Mouse (Mus musculus): ENCODE data around the gene Banf2.

The Banf2 gene

GRCm38 (mm10) chr2:144032664-144033063, at the start of gene Banf2:
TSS of gene Banf2 (plus strand) at chr2:144033059.
- no peak for DNase-seq (ENCODE audit: extremely low spot score, low read depth, low spot score)

GRCm38 (mm10) chr2:143983482-143983881, 49.4 kb upstream of the Banf2 start:
- DNase-seq (ENCODE audit: extremely low spot score, low read depth, low spot score): no peak

GRCm38 (mm10) chr2:143987485-143987884, 45.4 kb upstream of the Banf2 start:
- DNase-seq (ENCODE audit: extremely low spot score, low read depth, low spot score): no peak

GRCm38 (mm10) chr2:143988016-143988415, 44.8 kb upstream of the Banf2 start:
- no peak for DNase-seq (ENCODE audit: extremely low spot score, low read depth, low spot score)

GRCm38 (mm10) chr2:143990997-143991396, 41.9 kb upstream of the Banf2 start:
- DNase-seq (ENCODE audit: extremely low spot score, low read depth, low spot score): no peak

GRCm38 (mm10) chr2:143991964-143992672, 40.7 kb upstream of the Banf2 start:
- DNase-seq (ENCODE audit: extremely low spot score, low read depth, low spot score): no peak

- no peak for DNase-seq (ENCODE audit: extremely low spot score, low read depth, low spot score)
These were observed 39.9 kb upstream of the Banf2 start for GRCm38 (mm10) chr2:143992977-143993376.

- DNase-seq (ENCODE audit: extremely low spot score, low read depth, low spot score): no peak
These were observed 30.5 kb upstream of the Banf2 start for GRCm38 (mm10) chr2:144002229-144002984.

- no peak for DNase-seq (ENCODE audit: extremely low spot score, low read depth, low spot score)
These were observed 29.3 kb upstream of the Banf2 start for GRCm38 (mm10) chr2:144003544-144003943.

GRCm38 (mm10) chr2:144005166-144005955, 27.5 kb upstream of the Banf2 start:
- DNase-seq (ENCODE audit: extremely low spot score, low read depth, low spot score): no peak

GRCm38 (mm10) chr2:144006686-144007085, 26.2 kb upstream of the Banf2 start:
- no peak for DNase-seq (ENCODE audit: extremely low spot score, low read depth, low spot score)

GRCm38 (mm10) chr2:144007211-144007610, 25.6 kb upstream of the Banf2 start:
- no peak for DNase-seq (ENCODE audit: extremely low spot score, low read depth, low spot score)

- DNase-seq (ENCODE audit: extremely low spot score, low read depth, low spot score): no peak
These were observed 23.8 kb upstream of the Banf2 start for GRCm38 (mm10) chr2:144009081-144009480.

GRCm38 (mm10) chr2:144009551-144010281, 23.1 kb upstream of the Banf2 start:
- peak; percentile 10 for DNase-seq (ENCODE audit: extremely low spot score, low read depth, low spot score)

GRCm38 (mm10) chr2:144010282-144011044, 22.4 kb upstream of the Banf2 start:
- DNase-seq (ENCODE audit: extremely low spot score, low read depth, low spot score): no peak

GRCm38 (mm10) chr2:144011080-144011551, 21.7 kb upstream of the Banf2 start, which contains the start of gene Rrbp1:
TSS of gene Rrbp1 (minus strand) at chr2:144011263.
- DNase-seq (ENCODE audit: extremely low spot score, low read depth, low spot score): peak; percentile 94

- DNase-seq (ENCODE audit: extremely low spot score, low read depth, low spot score): no peak
These were observed 18.8 kb upstream of the Banf2 start for GRCm38 (mm10) chr2:144014051-144014450.

GRCm38 (mm10) chr2:144014481-144014880, 18.4 kb upstream of the Banf2 start:
- no peak for DNase-seq (ENCODE audit: extremely low spot score, low read depth, low spot score)

GRCm38 (mm10) chr2:144015861-144016260, 17.0 kb upstream of the Banf2 start:
- DNase-seq (ENCODE audit: extremely low spot score, low read depth, low spot score): no peak

- DNase-seq (ENCODE audit: extremely low spot score, low read depth, low spot score): no peak
These were observed 12.9 kb upstream of the Banf2 start for GRCm38 (mm10) chr2:144019971-144020370.

Data from hindlimb bud, embryonic 11.5 days (tissue).